In the genomic region with DNA sequence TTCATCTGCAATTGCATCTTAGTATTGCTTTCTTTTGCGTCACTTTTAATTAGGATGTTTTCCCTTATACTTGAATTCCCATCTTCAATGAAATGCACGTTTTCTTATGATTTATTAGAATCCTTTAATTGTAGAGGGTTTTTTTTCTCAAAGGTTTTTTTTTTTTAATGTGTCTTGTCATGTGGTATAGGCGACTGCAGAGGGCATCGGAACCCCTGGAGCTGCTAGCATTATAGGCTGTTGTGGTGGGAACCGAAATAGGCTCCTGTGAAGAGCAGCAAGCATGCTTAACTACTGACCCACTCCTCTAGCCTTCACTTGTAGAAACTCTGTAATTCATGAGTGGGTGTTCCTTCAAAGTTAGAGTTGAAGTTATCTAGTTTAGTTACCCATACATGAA, we compare ENCODE assay signal across 9 mouse cellular contexts. TPM values are rescaled to one million over a fixed set of nuclear protein-coding genes. Genes with fewer than 3 reads are reported as not detected.
A peak's percentile ranks its signal among the peaks of the same experiment; 100 is the strongest.
DNase-seq lines count a peak whose midpoint lies in the region; ATAC-seq lines count a peak whose summit lies in the region.
"Had no signal": no experiment of that assay in that cellular context is flagged by ENCODE, and none has a peak within 500 bp of the region (broad histone marks: within the 10 kb centered on the region; RNA-seq: fewer than 3 reads in every experiment).

No protein-coding gene starts in this region.

- H3K4me3 ChIP-seq in kidney, embryonic 14.5 days (ENCODE audit: low read length): peak overlapping the region; percentile 95
- peak overlapping the region; percentile 98 for H3K4me3 ChIP-seq in hindbrain, embryonic 10.5 days
- peak overlapping the region; percentile 99 for H3K4me3 ChIP-seq in midbrain, embryonic 11.5 days (ENCODE audit: low read depth, low read length)

- H3K27me3 ChIP-seq in kidney, embryonic 14.5 days (ENCODE audit: control insufficient read depth, insufficient read depth, low read length): no peaks in the 10 kb centered on the region
- H3K27me3 ChIP-seq in hindbrain, embryonic 10.5 days (ENCODE audit: insufficient read depth, poor library complexity, severe bottlenecking): no peaks in the 10 kb centered on the region
- no peaks in the 10 kb centered on the region for H3K27me3 ChIP-seq in midbrain, embryonic 11.5 days (ENCODE audit: control insufficient read depth, insufficient read depth, low read length)

- 15% methylated on average over 5 of the region's 5 CpGs for WGBS in kidney, embryonic 14.5 days
- WGBS in hindbrain, embryonic 10.5 days: 19% methylated on average over 5 of the region's 5 CpGs
- WGBS in midbrain, embryonic 11.5 days: 14% methylated on average over 5 of the region's 5 CpGs

- H3K9ac ChIP-seq in kidney, embryonic 14.5 days (ENCODE audit: low read depth, low read length): peak overlapping the region; percentile 97
- peak overlapping the region; percentile 98 for H3K9ac ChIP-seq in midbrain, embryonic 11.5 days (ENCODE audit: low read length)

- peak overlapping the region; percentile 56 for H3K4me2 ChIP-seq in kidney, embryonic 14.5 days (replicated peaks; ENCODE audit: low read depth, low read length)
- peak overlapping the region; percentile 59 for H3K4me2 ChIP-seq in midbrain, embryonic 11.5 days

- no peak for ATAC-seq in kidney, embryonic 14.5 days (ENCODE audit: low FRiP score, low TSS enrichment)
- no peak for ATAC-seq in midbrain, embryonic 11.5 days (ENCODE audit: low FRiP score)
- ATAC-seq in frontal cortex, adult (ENCODE audit: low TSS enrichment): no peak

- DNase-seq in kidney, postnatal 10 days: no peak
- DNase-seq in MN1 (ENCODE audit: low spot score): peak; percentile 46
- no peak for DNase-seq in hindbrain, embryonic 10.5 days (ENCODE audit: low spot score)
- DNase-seq in midbrain, embryonic 11.5 days (ENCODE audit: low spot score, missing footprints): peak; percentile 85
- no peak for DNase-seq in gastrocnemius, adult 8-10 months (ENCODE audit: low spot score in 2 of 2)
- DNase-seq in frontal cortex, adult 2 months (ENCODE audit: extremely low spot score in 1 of 2, low spot score in 1 of 2): no peak

- peaks cover 19% of the 10 kb centered on the region for H3K36me3 ChIP-seq in kidney, embryonic 14.5 days (ENCODE audit: control insufficient read depth, insufficient read depth, low read length)
- H3K36me3 ChIP-seq in hindbrain, embryonic 10.5 days: peaks cover 37% of the 10 kb centered on the region
- no peaks in the 10 kb centered on the region for H3K36me3 ChIP-seq in midbrain, embryonic 11.5 days (ENCODE audit: control insufficient read depth, insufficient read depth, low read length)

- no peak overlapping the region for H3K27ac ChIP-seq in kidney, embryonic 14.5 days (ENCODE audit: low read depth, low read length)
- peak overlapping the region; percentile 98 for H3K27ac ChIP-seq in hindbrain, embryonic 10.5 days
- no peak overlapping the region for H3K27ac ChIP-seq in midbrain, embryonic 11.5 days (ENCODE audit: low read depth, low read length)

- peaks cover 13% of the 10 kb centered on the region for H3K4me1 ChIP-seq in kidney, embryonic 14.5 days (ENCODE audit: control insufficient read depth, insufficient read depth, low read length)
- H3K4me1 ChIP-seq in hindbrain, embryonic 10.5 days (replicated peaks): peaks cover 17% of the 10 kb centered on the region
- H3K4me1 ChIP-seq in midbrain, embryonic 11.5 days (ENCODE audit: control insufficient read depth, insufficient read depth, low read length): peaks cover 10% of the 10 kb centered on the region; the same call in 1 of the 2 replicates

- no peaks in the 10 kb centered on the region for H3K9me3 ChIP-seq in kidney, embryonic 14.5 days (ENCODE audit: control insufficient read depth, low read length)
- H3K9me3 ChIP-seq in hindbrain, embryonic 10.5 days: no peaks in the 10 kb centered on the region
- no peaks in the 10 kb centered on the region for H3K9me3 ChIP-seq in midbrain, embryonic 11.5 days (ENCODE audit: control insufficient read depth, low read length)

RNA-seq across cellular contexts. Expression of a gene that starts 1.1 kb away (rescaled TPM):
- 96.5 and 124 TPM in 2 replicates for polyA plus RNA-seq in kidney, embryonic 14.5 days (2014; fragmentation: Nextera tagmentation; extraction: Ambion mirVana)
- polyA plus RNA-seq in hindbrain, embryonic 10.5 days (2016; fragmentation: Nextera tagmentation; extraction: Ambion mirVana): 87.0 and 99.8 TPM in 2 replicates
- 131 and 136 TPM in 2 replicates for polyA plus RNA-seq in midbrain, embryonic 11.5 days (2014; fragmentation: Nextera tagmentation; extraction: Ambion mirVana)
- 10 to 100 TPM; 77.2 to 83.2 (median 79.7) TPM for total RNA-seq in gastrocnemius, adult 8-10 months (2022)
- polyA plus RNA-seq in frontal cortex, adult 2 months (2012; rRNA removed): 44.6 and 48.0 TPM in 2 replicates

RNA-seq across cellular contexts. Expression of a gene that starts 22.0 kb away (rescaled TPM):
- polyA plus RNA-seq in kidney, embryonic 14.5 days (2014; fragmentation: Nextera tagmentation; extraction: Ambion mirVana): 214 and 254 TPM in 2 replicates
- 185 and 196 TPM in 2 replicates for polyA plus RNA-seq in hindbrain, embryonic 10.5 days (2016; fragmentation: Nextera tagmentation; extraction: Ambion mirVana)
- 221 TPM in 2 replicates for polyA plus RNA-seq in midbrain, embryonic 11.5 days (2014; fragmentation: Nextera tagmentation; extraction: Ambion mirVana)
- total RNA-seq in gastrocnemius, adult 8-10 months (2022): 10 to 100 TPM; 51.5 to 60.3 (median 56.9) TPM
- 72.5 and 78.8 TPM in 2 replicates for polyA plus RNA-seq in frontal cortex, adult 2 months (2012; rRNA removed)

RNA-seq across cellular contexts. Expression of a gene that starts 47.5 kb away (rescaled TPM):
- 1.3 and 1.5 TPM in 2 replicates for polyA plus RNA-seq in kidney, embryonic 14.5 days (2014; fragmentation: Nextera tagmentation; extraction: Ambion mirVana)
- polyA plus RNA-seq in hindbrain, embryonic 10.5 days (2016; fragmentation: Nextera tagmentation; extraction: Ambion mirVana): not detected in 2 replicates
- not detected in 2 replicates for polyA plus RNA-seq in midbrain, embryonic 11.5 days (2014; fragmentation: Nextera tagmentation; extraction: Ambion mirVana)
- not detected for total RNA-seq in gastrocnemius, adult 8-10 months (2022)
- not detected in 2 replicates for polyA plus RNA-seq in frontal cortex, adult 2 months (2012; rRNA removed)
- total RNA-seq: common myeloid progenitor, adult 5-6 weeks had no signal

Comparison
In these comparisons a context has a peak if more than half of its experiments do, and no peak if none do; other contexts are left out.
1. DNase-seq: peak in MN1 (single experiment) and midbrain, embryonic 11.5 days (single experiment); none in kidney, postnatal 10 days (single experiment), hindbrain, embryonic 10.5 days (single experiment), gastrocnemius, adult 8-10 months (0 of 2) and frontal cortex, adult 2 months (0 of 2).
2. Peak in every context shown above with its lines, with median percentiles within 50 percentile points of each other: H3K4me3 ChIP-seq.